Mouse (Mus musculus): Measurements from ENCODE around the gene Uhrf1bp1.

DNA sequence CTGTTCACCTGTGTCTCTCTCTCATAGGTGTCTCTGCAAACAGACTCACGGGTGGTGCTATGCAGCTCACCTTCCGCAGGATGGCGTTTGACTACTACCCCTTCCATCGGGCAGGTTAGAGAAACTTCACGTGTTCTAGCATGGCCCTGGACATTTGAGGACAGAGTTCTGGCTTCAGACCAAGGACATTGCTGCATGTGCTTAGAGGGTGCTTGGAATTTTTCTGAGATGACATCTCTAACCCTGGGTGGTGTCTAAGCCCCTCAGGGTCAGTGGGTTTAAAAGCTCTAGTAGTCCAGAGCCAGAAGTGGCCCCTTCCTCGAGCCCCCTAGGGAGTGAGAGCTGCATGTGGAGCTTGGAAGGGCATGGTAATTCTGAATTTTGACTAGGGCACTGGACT lies 27.8 kb downstream of the Uhrf1bp1 start:
- TF ChIP-seq CTCF (IDR thresholded peaks at IDR 0.05; ENCODE audit: low read depth, low read length) (no peak), POLR2A (IDR thresholded peaks at IDR 0.05; ENCODE audit: extremely low read depth, insufficient read depth, low read length) (no peak)

Measured in liver, adult 2 months (tissue).